Mouse (Mus musculus): ENCODE measurements around the gene P2rx4.
"Not testable (repeated sequence)": the region's sequence is repeated elsewhere in the genome, so short reads cannot be mapped to it uniquely, and the experiment has no call there.

The P2rx4 gene

GRCm38 (mm10) chr5:122707276-122708181 is at the start of gene P2rx4:
P2rx4 (plus strand) TSS chr5:122707544.
- peak; percentile 84 for DNase-seq (ENCODE audit: low spot score)

GRCm38 (mm10) chr5:122662501-122662900 is 44.8 kb upstream of the P2rx4 start:
- no peak for DNase-seq (ENCODE audit: low spot score)

GRCm38 (mm10) chr5:122665036-122665435 is 42.3 kb upstream of the P2rx4 start:
- DNase-seq (ENCODE audit: low spot score): no peak

- DNase-seq (ENCODE audit: low spot score): no peak
These were observed 38.1 kb upstream of the P2rx4 start for GRCm38 (mm10) chr5:122668981-122669897.

GRCm38 (mm10) chr5:122671641-122672040 is 35.7 kb upstream of the P2rx4 start:
- not testable (repeated sequence) for DNase-seq (ENCODE audit: low spot score)

- no peak for DNase-seq (ENCODE audit: low spot score)
These were observed 35.0 kb upstream of the P2rx4 start for GRCm38 (mm10) chr5:122672298-122672697.

GRCm38 (mm10) chr5:122676002-122676401 is 31.3 kb upstream of the P2rx4 start:
- DNase-seq (ENCODE audit: low spot score): no peak

GRCm38 (mm10) chr5:122677983-122678382 is 29.4 kb upstream of the P2rx4 start:
- DNase-seq (ENCODE audit: low spot score): no peak

- no peak for DNase-seq (ENCODE audit: low spot score)
These were observed 27.5 kb upstream of the P2rx4 start for GRCm38 (mm10) chr5:122679881-122680280.

- no peak for DNase-seq (ENCODE audit: low spot score)
These were observed 26.1 kb upstream of the P2rx4 start for GRCm38 (mm10) chr5:122681276-122681675.

GRCm38 (mm10) chr5:122683926-122684325 is 23.4 kb upstream of the P2rx4 start:
- no peak for DNase-seq (ENCODE audit: low spot score)

GRCm38 (mm10) chr5:122687391-122687790 is 20.0 kb upstream of the P2rx4 start:
- DNase-seq (ENCODE audit: low spot score): no peak

- no peak for DNase-seq (ENCODE audit: low spot score)
These were observed 18.2 kb upstream of the P2rx4 start for GRCm38 (mm10) chr5:122689153-122689552.

GRCm38 (mm10) chr5:122690486-122690885 is 16.9 kb upstream of the P2rx4 start:
- DNase-seq (ENCODE audit: low spot score): no peak

GRCm38 (mm10) chr5:122693431-122694207 is 13.7 kb upstream of the P2rx4 start:
- peak; percentile 61 for DNase-seq (ENCODE audit: low spot score)

GRCm38 (mm10) chr5:122695516-122695915 is 11.8 kb upstream of the P2rx4 start:
- no peak for DNase-seq (ENCODE audit: low spot score)

- DNase-seq (ENCODE audit: low spot score): no peak
These were observed 9.2 kb upstream of the P2rx4 start for GRCm38 (mm10) chr5:122698041-122698700.

GRCm38 (mm10) chr5:122698701-122699060 is 8.7 kb upstream of the P2rx4 start:
- no peak for DNase-seq (ENCODE audit: low spot score)

GRCm38 (mm10) chr5:122700109-122700836 is 7.1 kb upstream of the P2rx4 start:
- DNase-seq (ENCODE audit: low spot score): no peak

- no peak for DNase-seq (ENCODE audit: low spot score)
These were observed 6.5 kb upstream of the P2rx4 start for GRCm38 (mm10) chr5:122700837-122701212.

- no peak for DNase-seq (ENCODE audit: low spot score)
These were observed 5.2 kb upstream of the P2rx4 start for GRCm38 (mm10) chr5:122702156-122702555.
